Mouse (Mus musculus) layer of hippocampus, adult 8-10 months (tissue): ENCODE measurements at regions not wholly inside any gene's neighbourhood (a gene's known extent, or its start where the extent isn't known, plus 50 kb on each side); places are given as distances from the start of the nearest gene placed in this dataset.

Source experiments
- DNase-seq, 2 experiments: peaks; one replicate each; pipeline ENCODE4 v3.0.0; 2022; ENCODE audit warnings: low spot score in 2 of 2

DNA sequence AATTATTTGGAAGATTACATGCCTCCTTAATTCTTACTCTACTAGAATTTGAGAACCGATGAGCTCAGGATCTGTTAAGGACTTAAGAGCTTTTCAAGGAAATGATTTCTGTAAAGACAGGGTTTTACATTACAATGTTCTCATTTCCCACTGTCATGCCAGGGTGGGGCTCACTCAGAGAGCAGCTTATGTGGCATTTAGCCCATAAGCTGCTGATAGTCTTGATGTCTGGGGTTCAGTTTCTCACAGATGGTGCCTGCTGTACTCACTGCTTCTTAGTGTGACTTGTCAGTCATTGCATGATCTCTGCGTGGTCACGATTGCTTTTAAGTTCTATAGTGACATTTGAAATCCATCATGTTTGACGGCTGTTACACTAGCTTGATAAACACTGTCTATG lies 484.8 kb downstream of the Pcdh17 start:
- peak; percentile 2 to 5 for DNase-seq

DNA sequence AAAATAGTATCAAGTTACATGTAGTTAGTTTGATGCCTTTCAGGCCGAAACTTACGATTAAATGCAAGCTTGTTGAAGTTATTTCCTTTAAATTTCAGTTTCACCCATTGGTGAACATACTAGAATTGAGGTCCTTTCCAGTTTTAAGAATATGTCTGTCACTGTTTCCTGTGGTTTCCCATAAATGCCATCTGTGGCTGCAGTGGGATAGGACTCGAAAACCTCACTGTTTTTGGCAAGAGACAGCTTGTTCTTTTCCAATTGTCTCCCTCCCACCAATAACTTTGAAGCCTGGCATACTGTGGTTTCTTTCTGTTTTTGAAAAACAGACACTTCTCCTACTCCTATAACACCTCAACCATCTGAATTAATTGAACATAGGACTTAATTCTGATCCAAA lies 490.7 kb downstream of the Pcdh17 start:
- DNase-seq = peak; percentile 3 to 7

DNA sequence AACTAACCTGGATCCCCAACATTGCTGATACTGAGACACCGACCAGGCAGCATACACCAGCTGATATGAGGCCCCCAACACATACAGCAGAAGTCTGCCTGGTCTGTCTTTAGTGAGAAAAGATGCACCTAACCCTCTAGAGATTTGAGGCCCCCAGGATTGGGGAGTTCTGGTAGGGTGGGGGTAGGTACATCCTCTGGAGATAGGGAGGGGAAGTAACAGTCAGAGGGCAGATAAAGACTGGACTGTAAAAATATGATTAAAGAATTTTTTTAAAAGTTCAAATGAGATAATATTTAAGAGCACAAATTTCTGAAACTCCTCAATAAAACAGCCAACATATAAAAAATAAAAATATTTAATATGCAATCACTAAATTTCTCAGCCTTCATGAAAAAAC lies 511.9 kb downstream of the Pcdh17 start:
- no peak for DNase-seq

DNA sequence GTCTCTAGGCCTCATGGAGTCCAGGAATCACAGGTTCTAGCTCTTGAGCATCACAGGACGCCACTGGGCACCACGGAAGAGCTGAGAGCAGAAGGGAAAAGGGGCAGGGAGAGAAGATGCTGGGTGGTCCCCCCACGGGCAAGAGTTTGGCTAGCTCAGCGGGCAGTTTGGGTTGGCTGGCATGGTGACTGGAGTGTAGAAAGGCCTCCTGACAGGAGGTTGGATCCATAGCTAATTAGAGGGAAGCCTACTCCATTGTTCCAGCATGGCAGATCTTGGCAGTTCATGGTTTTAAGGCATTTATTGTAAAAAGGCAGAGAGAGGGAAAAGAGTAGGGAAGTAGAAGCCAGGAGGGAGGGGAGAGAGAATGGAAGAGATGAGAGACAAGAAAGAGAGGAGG lies 544.4 kb downstream of the Pcdh17 start:
- DNase-seq = no peak

DNA sequence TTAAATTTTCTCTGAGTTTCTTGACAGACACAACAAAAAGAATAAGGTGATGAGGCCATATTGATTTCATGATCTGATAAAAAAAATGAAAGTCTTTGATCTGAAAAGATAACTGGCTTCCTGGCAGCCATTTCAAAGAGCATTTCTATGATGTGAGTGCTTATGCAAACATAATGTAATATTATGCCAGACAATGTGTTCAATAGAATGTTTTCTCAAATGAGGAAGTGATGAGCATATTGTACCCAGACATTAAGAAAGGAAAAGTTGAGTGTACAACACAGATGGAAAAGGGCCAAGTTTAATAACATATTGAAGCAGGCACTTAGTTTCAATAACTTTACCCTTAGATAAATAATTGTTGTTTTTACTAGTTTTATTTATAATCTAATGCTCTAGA lies 569.0 kb downstream of the Pcdh17 start:
- no peak for DNase-seq
